Mouse (Mus musculus) embryonic stem cell, embryonic (primary cell): ENCODE results near the gene Pcif1.

Experiments used
- CTCF ChIA-PET, 4 experiments: fragments of 300-600 bp in 2 of 4; fragments of 350-600 bp in 2 of 4; sonication (Branson Sonifier 250); formaldehyde crosslinking; loops; one replicate each; lab custom pipeline; 2022; ENCODE audit warnings: inconsistent platforms in 2 of 4; lab: Charles Lee
- POLR2A ChIA-PET, 4 experiments: fragments of 300-600 bp in 2 of 4; fragments of 350-600 bp in 2 of 4; sonication (Branson Sonifier 250); formaldehyde crosslinking; loops; one replicate each; lab custom pipeline; 2022; ENCODE audit warnings: antibody characterized with exemption in 4 of 4, inconsistent platforms in 1 of 4; lab: Charles Lee

Pcif1 gene

DNA sequence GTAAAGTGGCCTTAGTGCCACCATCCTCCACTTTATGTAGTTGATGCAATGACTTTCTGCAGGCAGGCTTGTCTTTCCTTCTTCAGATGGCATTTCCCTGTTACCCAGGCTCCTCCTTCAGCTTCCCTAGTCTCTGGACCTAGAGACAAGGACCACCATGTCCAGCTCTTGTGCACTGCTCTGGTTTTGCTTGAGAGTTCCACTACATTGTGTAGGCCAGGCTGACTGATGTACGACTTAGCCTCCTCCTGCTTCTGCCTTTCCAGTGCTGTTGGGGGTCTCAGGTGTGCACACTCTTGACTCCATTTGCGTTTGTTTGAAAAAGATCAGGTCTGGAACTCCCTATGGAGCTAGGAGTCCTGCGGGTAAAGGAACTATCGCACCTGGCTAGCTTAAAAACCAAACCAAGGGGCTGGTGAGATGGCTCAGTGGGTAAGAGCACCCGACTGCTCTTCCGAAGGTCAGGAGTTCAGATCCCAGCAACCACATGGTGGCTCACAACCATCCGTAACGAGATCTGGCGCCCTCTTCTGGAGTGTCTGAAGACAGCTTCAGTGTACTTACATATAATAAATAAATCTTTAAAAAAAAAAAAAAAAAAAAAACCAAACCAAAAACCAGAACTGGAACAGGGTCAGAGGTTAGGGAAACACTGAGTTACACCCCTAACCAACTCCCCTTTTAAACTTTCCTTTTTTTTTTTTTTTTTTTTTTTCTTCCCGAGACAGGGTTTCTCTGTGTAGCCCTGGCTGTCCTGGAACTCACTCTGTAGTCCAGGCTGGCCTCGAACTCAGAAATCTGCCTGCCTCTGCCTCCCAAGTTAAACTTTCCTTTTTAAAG is 1.5 kb upstream of the Pcif1 start:
- POLR2A ChIA-PET, result interaction anchor here (0.5 to 17.8 kb wide), 77 partner anchors 8 to 933 kb away, joined by 3 to 347 read pairs (median 5); partner anchors contain the start of genes Pltp (in 4 of the 4), Zfp335 (in 3 of the 4), Zswim1 (in 3 of the 4) and Acot8 (in 2 of the 4)
- CTCF ChIA-PET, result interaction anchor here (0.6 to 5.2 kb wide), 41 partner anchors 9 to 922 kb away, joined by 3 to 48 read pairs (median 5); no protein-coding TSS in a partner anchor

DNA sequence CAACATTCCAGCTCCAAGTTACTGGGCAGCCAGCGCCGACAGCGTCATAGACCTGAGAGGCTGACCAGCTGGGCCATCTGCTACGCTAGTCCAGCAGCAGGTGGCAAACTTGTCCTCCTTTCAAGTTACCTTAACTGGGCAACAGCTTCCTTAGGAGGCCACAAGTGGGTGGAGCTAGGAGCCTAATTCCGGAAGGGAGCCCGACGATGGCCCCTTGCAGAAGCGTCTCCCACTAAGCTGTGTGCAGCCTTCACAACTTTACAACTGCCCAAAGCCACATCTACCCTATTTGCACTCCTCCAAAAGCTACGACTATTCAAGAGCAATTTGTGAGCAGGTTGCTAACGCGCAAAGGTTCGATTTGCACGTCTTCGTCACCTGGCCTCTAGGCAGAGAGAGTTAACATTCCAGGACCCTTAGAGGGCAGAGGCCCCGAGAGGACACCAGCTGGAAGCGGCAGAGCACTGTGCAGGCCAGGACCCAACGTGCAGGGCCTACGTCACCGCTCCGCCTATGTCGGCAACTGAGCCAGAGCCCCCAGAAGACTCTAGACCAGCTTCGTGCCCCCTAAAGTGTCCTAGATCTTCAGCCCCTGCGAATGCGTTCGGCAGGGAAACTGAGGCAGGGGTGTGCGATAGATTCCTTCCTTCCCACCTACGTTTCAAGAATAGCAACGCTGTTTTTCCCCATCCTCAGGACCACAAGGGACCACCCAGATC is 436 bp upstream of the Pcif1 start:
- POLR2A ChIA-PET, result interaction anchor here (0.6 to 17.8 kb wide), 64 partner anchors 8 to 422 kb away, joined by 3 to 347 read pairs (median 5); partner anchors contain the start of genes Acot8 (in 3 of the 4), Pltp (in 3 of the 4), Zfp335 (in 3 of the 4) and Zswim1 (in 3 of the 4)
- CTCF ChIA-PET, result interaction anchor here (0.5 to 5.2 kb wide), 17 partner anchors 11 to 529 kb away, joined by 3 to 48 read pairs (median 5); partner anchors contain the start of gene Zswim1 (in 1 of the 4)

DNA sequence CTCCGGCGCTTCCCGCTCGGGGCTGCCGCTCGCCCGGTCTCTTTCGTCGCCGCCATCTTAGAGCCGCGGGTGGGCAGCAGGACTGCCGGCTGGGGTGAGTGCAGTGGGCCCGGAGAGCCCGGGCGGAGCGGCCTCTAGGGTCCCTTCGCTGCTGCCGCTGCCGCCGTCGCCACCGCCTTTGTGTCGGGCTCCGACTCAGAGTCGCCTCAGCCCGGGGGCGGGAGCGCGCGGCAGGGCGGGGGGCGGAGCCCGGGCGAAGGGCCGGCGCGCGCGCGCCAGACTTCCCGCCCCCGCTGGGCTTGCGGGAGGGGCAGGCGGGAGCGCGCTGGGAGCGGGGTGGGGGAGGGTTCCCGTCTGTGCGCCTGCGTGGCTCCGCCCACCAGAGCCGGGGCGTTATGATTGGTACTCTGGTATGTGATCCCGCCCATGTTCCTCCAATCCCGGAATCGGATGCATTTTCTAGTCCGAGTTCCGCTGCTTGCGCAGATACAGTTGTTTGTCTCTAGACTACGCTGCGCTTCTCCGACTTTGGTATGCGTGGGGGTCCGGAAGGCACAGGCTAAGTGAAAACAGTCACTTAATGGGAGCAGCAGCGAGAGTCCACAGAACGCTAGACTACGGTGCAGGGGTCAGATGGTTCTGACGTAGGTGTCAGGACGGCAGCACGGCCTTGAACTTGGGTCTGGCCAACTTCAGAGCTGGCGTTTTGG is 619 bp downstream of the Pcif1 start:
- ChIA-PET CTCF (interaction anchor here in 1 of 4 experiments (0.6 to 1.7 kb wide), 3 partner anchors 8 to 85 kb away, joined by 3 to 8 read pairs (median 3); no protein-coding TSS in a partner anchor), POLR2A (interaction anchor here (0.6 to 17.8 kb wide), 35 partner anchors 9 to 118 kb away, joined by 3 to 347 read pairs (median 4); partner anchors contain the start of genes Ctsa (in 2 of the 4), Neurl2 (in 2 of the 4), Acot8 (in 1 of the 4) and Pltp (in 1 of the 4))

DNA sequence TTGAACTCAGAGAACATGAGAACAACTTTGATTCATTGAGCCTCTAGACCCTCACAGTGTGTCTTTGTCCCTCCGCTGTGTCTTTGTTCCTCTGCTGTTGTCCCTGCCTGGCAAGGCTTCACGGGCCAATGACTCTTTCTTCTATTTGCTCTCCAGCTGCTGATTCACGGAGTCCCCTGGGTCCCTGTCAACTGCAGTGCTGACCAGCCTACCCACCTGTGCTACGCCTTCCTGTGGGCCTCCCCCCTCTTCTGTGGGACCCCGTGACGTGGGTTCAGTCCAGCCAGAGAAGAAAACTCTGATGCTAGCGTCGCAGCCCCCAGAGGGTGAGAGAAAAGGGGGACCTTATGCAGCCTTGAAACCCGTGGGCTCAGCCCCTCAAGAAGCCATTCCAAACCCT is 3.5 kb downstream of the Pcif1 start:
- ChIA-PET POLR2A (interaction anchor here in 3 of 4 experiments (0.7 to 7.0 kb wide), 6 partner anchors 7 to 1016 kb away, joined by 3 to 44 read pairs (median 9); partner anchors contain the start of gene Zmynd8 (in 1 of the 3)), CTCF (interaction anchor here in 1 of 4 experiments (0.6 kb wide), 1 partner anchor 28 kb away, joined by 5 read pairs; no protein-coding TSS in a partner anchor)

DNA sequence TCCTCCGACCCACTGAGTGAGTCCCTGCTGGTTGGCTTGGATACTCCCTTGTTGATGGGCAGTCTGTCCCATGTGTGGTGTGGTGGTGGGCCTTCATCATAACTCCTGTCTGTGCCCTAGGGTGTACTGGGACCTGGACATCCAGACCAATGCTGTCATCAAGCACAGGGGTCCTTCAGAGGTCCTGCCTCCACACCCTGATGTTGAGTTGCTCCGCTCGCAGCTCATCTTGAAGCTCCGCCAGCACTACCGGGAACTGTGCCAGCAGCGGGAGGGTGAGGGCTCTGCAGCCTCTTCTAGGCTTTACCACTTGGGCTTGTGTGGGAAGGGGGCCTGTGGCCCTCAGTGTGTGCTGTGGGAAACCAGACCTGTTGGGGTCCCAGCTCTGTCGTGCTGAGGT is 6.7 kb downstream of the Pcif1 start:
- POLR2A ChIA-PET, result interaction anchor here in 3 of 4 experiments (0.6 to 7.0 kb wide), 25 partner anchors 7 to 92 kb away, joined by 3 to 54 read pairs (median 5); partner anchors contain the start of genes Zfp335 (in 2 of the 3), Pltp (in 1 of the 3) and Zswim1 (in 1 of the 3)
- CTCF ChIA-PET, result interaction anchor here in 3 of 4 experiments (0.8 to 1.3 kb wide), 6 partner anchors 9 to 101 kb away, joined by 3 read pairs; no protein-coding TSS in a partner anchor

DNA sequence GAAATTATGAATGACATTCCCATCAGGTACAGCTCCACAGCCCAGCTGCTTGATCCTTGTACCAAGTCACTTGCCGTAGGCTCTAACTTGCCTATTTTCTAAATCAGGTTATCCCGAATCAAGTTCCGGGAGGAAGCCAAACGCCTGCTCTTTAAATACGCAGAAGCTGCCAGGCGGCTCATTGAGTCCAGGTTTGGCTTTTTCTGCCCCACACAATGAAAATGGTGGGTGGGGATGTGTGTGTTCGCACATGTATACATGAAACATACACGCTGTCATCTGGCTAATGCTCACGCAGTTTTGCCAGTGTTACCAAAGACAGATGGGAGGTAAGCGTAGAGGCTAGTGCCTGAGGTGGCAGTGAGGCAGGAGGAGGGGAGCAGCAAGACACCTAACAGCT is 7.5 kb downstream of the Pcif1 start:
- ChIA-PET POLR2A (interaction anchor here in 3 of 4 experiments (0.9 to 7.0 kb wide), 25 partner anchors 8 to 93 kb away, joined by 3 to 54 read pairs (median 5); partner anchors contain the start of genes Zfp335 (in 2 of the 3), Zswim1 (in 2 of the 3), Pcif1 (in 1 of the 3) and Pltp (in 1 of the 3)), CTCF (interaction anchor here in 2 of 4 experiments (0.8 to 1.3 kb wide), 3 partner anchors 10 to 19 kb away, joined by 3 read pairs; no protein-coding TSS in a partner anchor)

DNA sequence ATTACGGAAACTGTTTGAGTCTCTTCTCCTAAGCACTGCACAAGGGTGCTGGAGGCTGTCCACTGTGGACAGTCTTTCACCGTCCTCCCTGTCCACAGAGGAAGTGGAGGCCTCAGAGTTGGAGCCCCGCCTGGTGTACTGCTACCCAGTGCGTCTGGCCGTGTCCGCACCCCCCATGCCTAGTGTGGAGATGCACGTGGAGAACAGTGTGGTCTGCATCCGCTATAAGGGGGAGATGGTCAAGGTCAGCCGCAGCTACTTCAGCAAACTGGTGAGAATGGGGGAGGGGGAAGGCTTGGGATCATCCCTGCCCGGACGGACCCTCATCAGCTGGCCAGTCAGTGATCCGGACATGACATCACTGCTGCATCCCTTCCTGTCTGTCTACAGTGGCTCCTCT is 9.9 kb downstream of the Pcif1 start:
- CTCF ChIA-PET, result interaction anchor here in 2 of 4 experiments (0.6 kb wide), 2 partner anchors 22 to 876 kb away, joined by 3 read pairs; no protein-coding TSS in a partner anchor
- POLR2A ChIA-PET, result interaction anchor here in 3 of 4 experiments (0.5 to 7.9 kb wide), 14 partner anchors 8 to 95 kb away, joined by 3 to 69 read pairs (median 4); partner anchors contain the start of genes Pcif1 (in 2 of the 3), Acot8 (in 1 of the 3), Ctsa (in 1 of the 3) and Neurl2 (in 1 of the 3)

DNA sequence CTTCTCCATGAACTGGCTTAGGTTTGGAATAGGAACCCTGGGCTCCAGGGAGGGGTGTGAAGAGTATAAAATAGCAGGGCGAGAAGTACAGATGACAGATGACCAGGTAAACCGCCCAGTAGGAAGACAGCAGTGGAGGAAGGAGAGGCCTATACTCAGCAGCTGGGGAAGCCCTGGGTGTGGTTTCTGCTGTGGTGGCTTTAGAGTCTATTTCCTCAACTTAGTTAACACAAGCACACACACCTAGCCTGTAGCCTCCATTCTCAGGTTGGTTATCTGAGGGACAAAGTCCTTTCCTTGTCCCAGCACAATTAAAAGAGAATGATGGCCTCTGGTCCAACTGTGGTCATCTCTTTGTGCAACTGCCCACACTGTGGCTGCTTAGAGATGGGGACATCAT is 10.9 kb downstream of the Pcif1 start:
- POLR2A ChIA-PET, result interaction anchor here in 3 of 4 experiments (1.2 to 7.9 kb wide), 22 partner anchors 9 to 85 kb away, joined by 3 to 81 read pairs (median 7); partner anchors contain the start of genes Pcif1 (in 2 of the 3), Zfp335 (in 2 of the 3), Acot8 (in 1 of the 3) and Pltp (in 1 of the 3)

DNA sequence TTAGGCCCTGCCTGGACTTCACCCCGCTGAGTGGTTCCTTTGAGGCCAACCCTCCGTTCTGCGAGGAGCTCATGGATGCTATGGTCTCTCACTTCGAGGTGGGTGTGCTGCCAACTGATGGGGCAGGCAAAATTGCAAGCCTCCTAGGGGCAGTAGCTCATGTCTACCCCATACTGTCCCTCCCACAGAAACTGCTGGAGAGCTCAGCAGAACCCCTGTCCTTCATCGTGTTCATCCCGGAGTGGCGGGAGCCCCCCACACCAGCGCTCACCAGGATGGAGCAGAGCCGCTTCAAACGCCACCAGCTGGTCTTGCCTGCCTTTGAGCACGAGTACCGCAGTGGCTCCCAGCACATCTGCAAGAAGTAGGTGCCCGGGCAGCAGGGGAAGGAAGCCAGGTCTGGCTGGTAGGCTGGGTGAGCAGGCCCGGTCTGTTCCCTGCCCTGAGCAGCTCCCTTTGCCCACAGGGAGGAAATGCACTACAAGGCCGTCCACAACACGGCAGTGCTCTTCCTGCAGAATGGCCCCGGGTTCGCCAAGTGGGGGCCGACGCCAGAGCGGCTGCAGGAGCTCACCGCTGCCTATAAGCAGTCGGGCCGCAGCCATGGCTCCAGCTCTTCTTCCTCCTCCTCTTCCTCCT is 11.4 kb downstream of the Pcif1 start:
- ChIA-PET POLR2A (interaction anchor here (0.5 to 7.9 kb wide), 40 partner anchors 8 to 1546 kb away, joined by 3 to 81 read pairs (median 5); partner anchors contain the start of genes Acot8 (in 2 of the 4), Pcif1 (in 2 of the 4), Zfp335 (in 2 of the 4) and Zswim3 (in 2 of the 4)), CTCF (interaction anchor here in 2 of 4 experiments (0.7 to 1.8 kb wide), 8 partner anchors 9 to 96 kb away, joined by 3 to 5 read pairs (median 3); partner anchors contain the start of gene Zfp335 (in 1 of the 2))

More for the DNA sequence above, 10.9 kb downstream of the Pcif1 start:
- CTCF ChIA-PET, result interaction anchor here in 1 of 4 experiments (1.4 to 1.8 kb wide), 4 partner anchors 9 to 96 kb away, joined by 3 to 5 read pairs (median 4); partner anchors contain the start of gene Zfp335

DNA sequence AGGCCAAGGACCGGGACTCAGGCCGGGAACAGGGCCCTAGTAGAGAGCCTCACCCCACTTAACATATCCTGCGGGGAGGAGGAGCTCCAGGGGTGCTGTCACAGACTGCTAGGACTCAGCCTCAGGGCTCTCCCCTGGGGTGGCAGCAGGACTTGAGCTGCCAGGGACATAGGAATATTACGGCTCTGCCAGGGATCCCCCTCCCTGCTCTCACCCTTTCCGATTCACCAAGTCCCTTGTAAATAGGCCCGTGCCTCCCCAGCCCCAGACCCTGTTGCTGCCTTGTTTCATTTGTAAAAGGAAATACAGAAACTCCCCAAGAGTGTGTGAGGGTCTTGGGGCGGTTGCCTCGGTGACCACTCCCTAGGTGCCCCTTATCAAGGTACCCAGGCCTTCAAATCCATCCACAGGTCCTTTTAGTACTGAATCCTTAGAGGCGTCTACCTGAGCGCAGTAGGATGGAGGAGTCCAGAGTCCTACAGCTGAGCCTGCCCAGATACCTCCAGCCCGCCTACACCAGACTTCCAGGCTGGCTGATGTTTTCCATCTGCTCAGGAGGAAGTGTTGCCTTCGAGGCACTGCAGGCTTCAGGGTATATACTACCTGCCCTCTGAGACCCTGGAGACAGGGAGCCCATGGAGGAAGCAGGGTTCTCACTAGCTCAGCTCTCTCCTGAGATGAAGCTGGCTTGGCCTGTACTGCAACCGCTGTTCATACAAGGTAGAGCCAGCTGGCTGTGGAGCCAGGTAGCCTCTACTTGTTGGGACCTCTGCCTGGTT is 12.1 kb downstream of the Pcif1 start:
- ChIA-PET CTCF (interaction anchor here in 3 of 4 experiments (0.7 to 1.8 kb wide), 11 partner anchors 8 to 97 kb away, joined by 3 to 6 read pairs (median 3); partner anchors contain the start of gene Zfp335 (in 1 of the 3)), POLR2A (interaction anchor here (0.5 to 7.9 kb wide), 48 partner anchors 7 to 1546 kb away, joined by 3 to 81 read pairs (median 5); partner anchors contain the start of genes Acot8 (in 2 of the 4), Pcif1 (in 2 of the 4), Pltp (in 2 of the 4) and Zfp335 (in 2 of the 4))

DNA sequence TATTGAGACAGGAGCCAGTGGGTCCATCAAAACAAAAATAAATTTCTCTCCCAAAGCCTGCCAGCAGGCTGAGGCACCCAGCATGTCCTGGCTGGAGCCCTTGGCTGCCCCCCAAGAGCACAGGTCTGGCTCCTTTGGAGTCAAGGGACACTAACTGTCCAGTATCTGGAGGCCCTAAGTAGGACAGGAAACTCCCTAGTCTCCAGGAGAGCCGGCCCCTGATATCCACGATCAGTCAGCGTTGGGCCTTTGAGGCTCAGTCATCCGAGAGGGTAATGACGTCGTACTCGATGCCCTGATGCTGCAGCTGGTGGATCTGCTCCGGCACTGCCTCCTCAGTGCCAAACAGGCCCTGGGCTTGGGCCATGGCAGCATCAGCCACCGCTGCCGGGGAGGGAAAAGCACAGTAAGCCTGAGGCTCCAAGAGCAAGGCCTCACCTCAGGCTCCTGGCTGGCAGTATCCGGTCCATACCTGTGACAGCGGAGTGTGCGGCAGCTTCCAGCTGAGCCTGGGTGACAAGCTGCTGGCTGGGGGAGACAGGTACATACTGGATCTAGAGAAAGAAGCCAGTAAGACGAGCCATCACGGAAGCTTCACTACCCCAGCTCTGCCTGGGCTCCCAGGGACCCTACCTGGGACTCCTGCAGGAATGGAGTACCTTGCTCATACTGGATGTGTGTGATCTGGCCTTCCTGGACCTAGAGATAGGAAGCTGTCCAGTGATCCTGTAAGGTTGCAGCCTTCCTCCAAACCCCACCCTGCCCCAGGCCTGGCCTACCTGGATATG is 13.0 kb downstream of the Pcif1 start:
- CTCF ChIA-PET, result interaction anchor here (0.6 to 1.8 kb wide), 8 partner anchors 7 to 47 kb away, joined by 3 to 6 read pairs (median 4); no protein-coding TSS in a partner anchor
- POLR2A ChIA-PET, result interaction anchor here (0.7 to 7.9 kb wide), 34 partner anchors 8 to 97 kb away, joined by 3 to 81 read pairs (median 5); partner anchors contain the start of genes Ctsa (in 2 of the 4), Pcif1 (in 2 of the 4), Zswim1 (in 2 of the 4) and Acot8 (in 1 of the 4)

DNA sequence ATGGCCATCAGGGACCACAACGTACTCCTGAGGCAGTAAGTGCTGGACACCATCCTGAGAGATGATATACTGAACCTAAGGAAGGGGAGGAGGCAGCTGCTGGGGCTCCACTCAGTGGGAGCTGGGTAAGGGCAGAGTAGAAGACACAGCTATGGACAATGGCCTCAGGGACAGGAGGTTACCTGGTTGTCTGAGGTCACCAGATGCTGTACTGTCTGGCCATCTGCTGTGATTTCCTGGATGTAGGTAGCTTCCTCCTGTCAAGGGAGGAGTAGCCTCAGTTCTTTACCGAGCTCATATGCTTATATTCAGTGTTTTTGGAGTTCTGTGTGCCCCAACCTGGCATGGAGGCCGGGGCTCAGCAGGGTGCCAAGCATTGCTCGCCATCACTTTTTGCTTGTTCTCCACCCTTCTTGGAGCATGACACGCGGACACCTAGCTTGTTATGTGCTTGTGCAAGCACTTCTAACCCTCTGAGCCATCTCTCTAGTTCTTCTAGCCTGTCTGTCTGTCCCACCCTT is 13.7 kb downstream of the Pcif1 start:
- CTCF ChIA-PET, result interaction anchor here (0.6 to 1.4 kb wide), 8 partner anchors 13 to 47 kb away, joined by 3 to 6 read pairs (median 4); no protein-coding TSS in a partner anchor
- POLR2A ChIA-PET, result interaction anchor here (0.7 to 7.9 kb wide), 35 partner anchors 8 to 98 kb away, joined by 3 to 81 read pairs (median 5); partner anchors contain the start of genes Ctsa (in 2 of the 4), Pcif1 (in 2 of the 4), Zswim1 (in 2 of the 4) and Acot8 (in 1 of the 4)

DNA sequence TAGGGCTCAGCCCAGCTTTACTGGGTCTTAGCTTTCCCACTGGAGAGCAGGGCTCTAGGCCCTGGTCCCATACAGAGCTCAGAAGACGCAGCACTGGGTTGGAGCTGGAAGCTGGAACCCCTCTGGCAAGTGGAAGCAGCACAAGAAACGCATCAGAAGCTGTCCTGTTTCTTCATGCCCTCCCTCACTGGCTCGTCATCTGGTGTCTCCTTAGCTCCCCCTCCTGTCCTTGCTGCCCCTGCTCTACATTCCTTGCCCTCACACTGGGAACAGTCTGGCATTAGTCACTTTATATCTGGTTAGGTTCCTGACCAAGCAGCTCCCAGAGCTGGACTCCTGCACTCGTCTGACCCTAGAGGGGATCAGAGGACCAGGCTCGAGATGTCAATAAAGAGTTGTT is 14.9 kb downstream of the Pcif1 start:
- POLR2A ChIA-PET, result interaction anchor here in 3 of 4 experiments (0.6 to 7.9 kb wide), 19 partner anchors 10 to 140 kb away, joined by 3 to 81 read pairs (median 5); partner anchors contain the start of genes Pcif1 (in 2 of the 3) and Ctsa (in 1 of the 3)
- CTCF ChIA-PET, result interaction anchor here in 2 of 4 experiments (0.6 to 3.2 kb wide), 8 partner anchors 8 to 100 kb away, joined by 3 to 10 read pairs (median 3); partner anchors contain the start of gene Ctsa (in 1 of the 2)
